Mouse (Mus musculus): Measurements from ENCODE around the gene Acin1. TPM values are rescaled to one million over a fixed set of nuclear protein-coding genes. Genes with fewer than 3 reads are reported as not detected.

Gene Acin1
- total and polyA plus RNA-seq, 2 experiments = 39.7 to 49.1 TPM

GRCm38 (mm10) chr14:54597084-54597483, 89.6 kb downstream of the Acin1 start:
- TF ChIP-seq CTCF (IDR thresholded peaks at IDR 0.05; ENCODE audit: low read depth, low read length) (peak; percentile 78), POLR2A (IDR thresholded peaks at IDR 0.05; ENCODE audit: extremely low read depth, insufficient read depth, low read length) (no peak)
- DNase-seq (ENCODE audit: extremely low read depth, low read depth, low spot score) = no peak
- 74% methylated on average over 7 of the region's 7 CpGs for whole genome bisulfite sequencing
- H3K36me3 ChIP-seq (ENCODE audit: control insufficient read depth, insufficient read depth, low read length) = no peaks in the 10 kb centered on the region
- H3K27ac ChIP-seq (replicated peaks; ENCODE audit: insufficient read depth, low read depth, low read length) = no peak overlapping the region
- H3K4me1 ChIP-seq (ENCODE audit: control insufficient read depth, insufficient read depth, low read length) = no peaks in the 10 kb centered on the region
- H3K79me2 ChIP-seq (ENCODE audit: control insufficient read depth, insufficient read depth, low read length) = no peaks in the 10 kb centered on the region
- H3K27me3 ChIP-seq (ENCODE audit: control insufficient read depth, insufficient read depth, low read length) = no peaks in the 10 kb centered on the region
- H3K4me3 ChIP-seq (ENCODE audit: insufficient read depth, low read depth, low read length) = no peak overlapping the region
- no peak overlapping the region for H3K9ac ChIP-seq (ENCODE audit: low read depth, low read length)

DNA sequence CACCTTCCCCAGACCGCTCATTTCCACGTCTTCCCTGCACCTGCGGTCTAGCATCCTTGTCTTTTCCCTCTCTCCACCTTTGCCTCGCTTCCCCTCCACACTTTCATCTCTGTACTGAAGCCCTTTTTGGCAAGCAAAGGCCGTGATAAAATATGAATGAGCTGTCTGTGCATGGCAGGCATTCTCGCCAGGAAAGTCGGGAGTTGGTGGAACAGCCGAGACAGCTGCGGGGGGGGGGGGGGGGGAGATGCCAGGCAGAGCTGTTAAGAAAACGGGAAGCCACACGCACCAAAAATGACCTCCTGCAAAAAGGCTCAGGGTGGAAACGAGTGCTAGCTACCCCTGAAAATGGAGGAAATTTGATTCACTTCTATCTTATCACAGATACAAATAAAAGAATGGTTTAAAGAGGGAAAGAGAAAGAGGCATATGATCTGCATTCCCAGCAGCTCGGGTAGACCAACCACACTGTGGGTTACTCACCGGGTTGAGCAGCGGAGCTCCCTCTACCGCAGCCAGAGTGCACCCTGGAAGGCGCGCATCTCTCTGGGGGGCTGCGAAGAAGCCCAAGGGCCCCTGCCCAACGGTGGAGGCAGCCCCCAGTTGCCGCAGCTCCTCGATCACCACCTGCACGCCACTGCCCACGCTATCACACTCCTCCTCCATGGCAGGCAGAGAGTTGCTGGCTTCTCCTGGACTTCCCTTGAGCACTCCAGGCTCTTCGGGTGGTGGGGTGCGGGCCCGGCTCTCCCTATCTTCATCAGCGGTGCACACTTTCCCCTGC, 91.9 kb downstream of the Acin1 start:
- no peaks in the 10 kb centered on the region for H3K79me2 ChIP-seq (ENCODE audit: control insufficient read depth, insufficient read depth, low read length)
- DNase-seq (ENCODE audit: extremely low read depth, low read depth, low spot score) = no peak
- WGBS = 89% methylated on average over 28 of the region's 28 CpGs
- TF ChIP-seq CTCF (IDR thresholded peaks at IDR 0.05; ENCODE audit: low read depth, low read length) (no peak), POLR2A (IDR thresholded peaks at IDR 0.05; ENCODE audit: extremely low read depth, insufficient read depth, low read length) (no peak)
- H3K36me3 ChIP-seq (ENCODE audit: control insufficient read depth, insufficient read depth, low read length) = no peaks in the 10 kb centered on the region; the same call in 1 of the 2 replicates
- H3K4me3 ChIP-seq (ENCODE audit: insufficient read depth, low read depth, low read length) = no peak overlapping the region
- H3K27ac ChIP-seq (replicated peaks; ENCODE audit: insufficient read depth, low read depth, low read length) = no peak overlapping the region
- H3K4me1 ChIP-seq (ENCODE audit: control insufficient read depth, insufficient read depth, low read length) = no peaks in the 10 kb centered on the region
- no peaks in the 10 kb centered on the region for H3K27me3 ChIP-seq (ENCODE audit: control insufficient read depth, insufficient read depth, low read length)
- H3K9ac ChIP-seq (ENCODE audit: low read depth, low read length) = no peak overlapping the region

GRCm38 (mm10) chr14:54594055-54594454, 92.7 kb downstream of the Acin1 start:
- Histone ChIP-seq H3K27ac (replicated peaks; ENCODE audit: insufficient read depth, low read depth, low read length) (no peak overlapping the region), H3K4me3 (ENCODE audit: insufficient read depth, low read depth, low read length) (no peak overlapping the region), H3K79me2 (ENCODE audit: control insufficient read depth, insufficient read depth, low read length) (no peaks in the 10 kb centered on the region), H3K9ac (ENCODE audit: low read depth, low read length) (no peak overlapping the region), H3K27me3 (ENCODE audit: control insufficient read depth, insufficient read depth, low read length) (no peaks in the 10 kb centered on the region), H3K4me1 (ENCODE audit: control insufficient read depth, insufficient read depth, low read length) (no peaks in the 10 kb centered on the region), H3K36me3 (ENCODE audit: control insufficient read depth, insufficient read depth, low read length) (no peaks in the 10 kb centered on the region; the same call in 1 of the 2 replicates)
- DNase-seq (ENCODE audit: extremely low read depth, low read depth, low spot score) = no peak
- TF ChIP-seq CTCF (IDR thresholded peaks at IDR 0.05; ENCODE audit: low read depth, low read length) (peak; percentile 71), POLR2A (IDR thresholded peaks at IDR 0.05; ENCODE audit: extremely low read depth, insufficient read depth, low read length) (no peak)
- WGBS = 91% methylated on average over 3 of the region's 3 CpGs

GRCm38 (mm10) chr14:54592319-54592934, 94.3 kb downstream of the Acin1 start:
- TF ChIP-seq POLR2A (IDR thresholded peaks at IDR 0.05; ENCODE audit: extremely low read depth, insufficient read depth, low read length) (no peak), CTCF (IDR thresholded peaks at IDR 0.05; ENCODE audit: low read depth, low read length) (no peak)
- no peak overlapping the region for H3K9ac ChIP-seq (ENCODE audit: low read depth, low read length)
- no peak for DNase-seq (ENCODE audit: extremely low read depth, low read depth, low spot score)

More at GRCm38 (mm10) chr14:54592319-54592934, 94.3 kb downstream of the Acin1 start:
- Histone ChIP-seq H3K36me3 (ENCODE audit: control insufficient read depth, insufficient read depth, low read length) (no peaks in the 10 kb centered on the region; the same call in 1 of the 2 replicates), H3K4me3 (ENCODE audit: insufficient read depth, low read depth, low read length) (no peak overlapping the region), H3K4me1 (ENCODE audit: control insufficient read depth, insufficient read depth, low read length) (no peaks in the 10 kb centered on the region), H3K79me2 (ENCODE audit: control insufficient read depth, insufficient read depth, low read length) (no peaks in the 10 kb centered on the region), H3K27me3 (ENCODE audit: control insufficient read depth, insufficient read depth, low read length) (no peaks in the 10 kb centered on the region), H3K27ac (replicated peaks; ENCODE audit: insufficient read depth, low read depth, low read length) (0 out of 2 replicates have a peak overlapping the region, but pooled peaks have one; percentile 26)
- whole genome bisulfite sequencing = 63% methylated on average over 10 of the region's 10 CpGs

Other genes with a start within 250 kb of the Acin1 start
- 7.1 and 10.4 TPM in 2 replicates for gene Lrp10, start 222.8 kb downstream of the Acin1 start, total RNA-seq (2014; rRNA removed)
- gene Lrp10, start 222.8 kb downstream of the Acin1 start, polyA plus RNA-seq (2012; rRNA removed) = 41.3 and 50.3 TPM in 2 replicates
- gene Rem2, start 210.8 kb downstream of the Acin1 start, total RNA-seq (2014; rRNA removed) = not detected in 2 replicates
- 0.10 TPM in 1 of 2 replicates, not detected in the other for gene Rem2, start 210.8 kb downstream of the Acin1 start, polyA plus RNA-seq (2012; rRNA removed)
- 7.4 and 8.0 TPM in 2 replicates for gene Prmt5, start 169.4 kb downstream of the Acin1 start, total RNA-seq (2014; rRNA removed)
- 9.5 and 17.0 TPM in 2 replicates for gene Prmt5, start 169.4 kb downstream of the Acin1 start, polyA plus RNA-seq (2012; rRNA removed)
- gene Haus4, start 132.3 kb downstream of the Acin1 start, total RNA-seq (2014; rRNA removed) = 13.7 and 13.8 TPM in 2 replicates
- gene Haus4, start 132.3 kb downstream of the Acin1 start, polyA plus RNA-seq (2012; rRNA removed) = 7.4 and 10.9 TPM in 2 replicates
- gene Ajuba, start 109.4 kb downstream of the Acin1 start, total RNA-seq (2014; rRNA removed) = 3.8 TPM in 2 replicates
- 9.9 and 12.2 TPM in 2 replicates for gene Ajuba, start 109.4 kb downstream of the Acin1 start, polyA plus RNA-seq (2012; rRNA removed)
- gene 4931414P19Rik, start 80.9 kb downstream of the Acin1 start, total RNA-seq (2014; rRNA removed) = 3.0 and 3.1 TPM in 2 replicates
- 2.6 and 4.3 TPM in 2 replicates for gene 4931414P19Rik, start 80.9 kb downstream of the Acin1 start, polyA plus RNA-seq (2012; rRNA removed)
- gene Psmb5, start 68.9 kb downstream of the Acin1 start, total RNA-seq (2014; rRNA removed) = 179 and 181 TPM in 2 replicates
- 217 and 221 TPM in 2 replicates for gene Psmb5, start 68.9 kb downstream of the Acin1 start, polyA plus RNA-seq (2012; rRNA removed)
- gene Psmb11, start 65.5 kb downstream of the Acin1 start, total RNA-seq (2014; rRNA removed) = not detected in 2 replicates
- gene Psmb11, start 65.5 kb downstream of the Acin1 start, polyA plus RNA-seq (2012; rRNA removed) = not detected in 2 replicates
- not detected in 2 replicates for gene Gm17606, start 46.0 kb downstream of the Acin1 start, total RNA-seq (2014; rRNA removed)
- not detected in 2 replicates for gene Gm17606, start 46.0 kb downstream of the Acin1 start, polyA plus RNA-seq (2012; rRNA removed)
- 0.09 and 0.27 TPM in 2 replicates for gene Cdh24, start 45.6 kb downstream of the Acin1 start, total RNA-seq (2014; rRNA removed)
- gene Cdh24, start 45.6 kb downstream of the Acin1 start, polyA plus RNA-seq (2012; rRNA removed) = 0.37 and 0.73 TPM in 2 replicates
- 30.6 and 36.0 TPM in 2 replicates for gene 1700123O20Rik, start 715 bp downstream of the Acin1 start, total RNA-seq (2014; rRNA removed)
- gene 1700123O20Rik, start 715 bp downstream of the Acin1 start, polyA plus RNA-seq (2012; rRNA removed) = 36.7 and 39.0 TPM in 2 replicates
- not detected in 2 replicates for gene Gm29776, start 11.9 kb upstream of the Acin1 start, total RNA-seq (2014; rRNA removed)
- gene Gm29776, start 11.9 kb upstream of the Acin1 start, polyA plus RNA-seq (2012; rRNA removed) = not detected in 2 replicates
- 5.6 and 7.9 TPM in 2 replicates for gene Cebpe, start 25.2 kb upstream of the Acin1 start, total RNA-seq (2014; rRNA removed)
- gene Cebpe, start 25.2 kb upstream of the Acin1 start, polyA plus RNA-seq (2012; rRNA removed) = 12.4 and 12.9 TPM in 2 replicates
- gene Slc7a8, start 95.0 kb upstream of the Acin1 start, total RNA-seq (2014; rRNA removed) = 1.0 and 1.8 TPM in 2 replicates
- gene Slc7a8, start 95.0 kb upstream of the Acin1 start, polyA plus RNA-seq (2012; rRNA removed) = 2.2 and 2.9 TPM in 2 replicates
- not detected in 2 replicates for gene Rnf212b, start 127.2 kb upstream of the Acin1 start, total RNA-seq (2014; rRNA removed)
- not detected in 2 replicates for gene Rnf212b, start 127.2 kb upstream of the Acin1 start, polyA plus RNA-seq (2012; rRNA removed)
- gene Homez, start 184.0 kb upstream of the Acin1 start, total RNA-seq (2014; rRNA removed) = 1.9 and 2.5 TPM in 2 replicates
- 2.1 and 3.3 TPM in 2 replicates for gene Homez, start 184.0 kb upstream of the Acin1 start, polyA plus RNA-seq (2012; rRNA removed)
- 4.9 and 6.4 TPM in 2 replicates for gene Ppp1r3e, start 190.6 kb upstream of the Acin1 start, total RNA-seq (2014; rRNA removed)
- gene Ppp1r3e, start 190.6 kb upstream of the Acin1 start, polyA plus RNA-seq (2012; rRNA removed) = 7.5 and 8.7 TPM in 2 replicates
- gene Bcl2l2, start 196.4 kb upstream of the Acin1 start, total RNA-seq (2014; rRNA removed) = 14.1 and 17.2 TPM in 2 replicates
- 17.3 and 19.5 TPM in 2 replicates for gene Bcl2l2, start 196.4 kb upstream of the Acin1 start, polyA plus RNA-seq (2012; rRNA removed)
- 0.13 TPM in 1 of 2 replicates, not detected in the other for gene Gm20521, start 196.5 kb upstream of the Acin1 start, total RNA-seq (2014; rRNA removed)
- gene Gm20521, start 196.5 kb upstream of the Acin1 start, polyA plus RNA-seq (2012; rRNA removed) = 7.9 TPM in 1 of 2 replicates, not detected in the other
- 29.7 and 37.8 TPM in 2 replicates for gene Pabpn1, start 205.6 kb upstream of the Acin1 start, total RNA-seq (2014; rRNA removed)
- gene Pabpn1, start 205.6 kb upstream of the Acin1 start, polyA plus RNA-seq (2012; rRNA removed) = 65.4 and 89.4 TPM in 2 replicates
- gene Slc22a17, start 226.2 kb upstream of the Acin1 start, total RNA-seq (2014; rRNA removed) = 0.46 and 0.81 TPM in 2 replicates
- 1.4 and 2.7 TPM in 2 replicates for gene Slc22a17, start 226.2 kb upstream of the Acin1 start, polyA plus RNA-seq (2012; rRNA removed)
- under 0.01 and 0.20 TPM in 2 replicates for gene Efs, start 239.2 kb upstream of the Acin1 start, total RNA-seq (2014; rRNA removed)
- 0.13 and 0.15 TPM in 2 replicates for gene Efs, start 239.2 kb upstream of the Acin1 start, polyA plus RNA-seq (2012; rRNA removed)
- not detected in 2 replicates for gene Il25, start 245.8 kb upstream of the Acin1 start, total RNA-seq (2014; rRNA removed)
- not detected in 2 replicates for gene Il25, start 245.8 kb upstream of the Acin1 start, polyA plus RNA-seq (2012; rRNA removed)
- gene Cmtm5, start 249.3 kb upstream of the Acin1 start, total RNA-seq (2014; rRNA removed) = not detected in 2 replicates
- not detected in 2 replicates for gene Cmtm5, start 249.3 kb upstream of the Acin1 start, polyA plus RNA-seq (2012; rRNA removed)